Mouse (Mus musculus): Measurements from ENCODE around the gene Hoxa10. TPM values are rescaled to one million over a fixed set of nuclear protein-coding genes. Genes with fewer than 3 reads are reported as not detected.

The Hoxa10 gene
- polyA plus RNA-seq, 2 experiments, result 0.04 TPM; not detected in 1

DNA sequence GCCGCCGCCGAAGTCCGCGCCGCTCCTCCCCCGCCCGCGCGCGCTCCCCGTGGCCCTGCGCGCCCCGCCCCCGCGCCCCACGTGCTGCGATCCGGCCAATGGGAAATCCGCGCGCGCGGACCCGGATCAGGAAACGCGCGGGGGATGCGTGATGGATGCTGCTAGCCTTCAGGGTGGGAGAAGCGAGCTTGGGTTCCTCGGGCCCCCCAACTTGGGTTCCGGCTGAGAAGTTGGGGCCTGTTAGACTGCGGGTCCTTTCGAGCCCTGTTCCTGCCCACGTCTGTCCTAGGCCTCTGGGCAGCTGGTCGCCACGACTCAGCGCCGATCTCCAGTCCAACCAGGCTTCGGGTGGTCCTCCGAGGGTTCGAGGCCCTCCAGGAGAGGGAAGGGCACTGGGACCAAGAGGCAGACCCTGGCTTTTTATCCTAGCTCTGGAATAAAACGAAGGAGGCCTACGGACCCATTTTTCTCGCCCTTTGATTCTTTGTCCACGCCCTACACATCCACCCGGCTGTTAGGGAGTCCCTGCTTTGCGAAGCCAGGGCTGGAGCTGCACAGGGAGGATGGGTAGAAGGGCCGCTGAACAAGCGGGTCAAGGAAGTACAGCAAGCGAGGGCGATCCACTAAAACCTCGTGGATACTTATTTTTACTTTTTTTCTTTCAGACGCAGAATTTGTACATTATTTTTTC, 48.6 kb downstream of the Hoxa10 start:
- H3K4me1 ChIP-seq (replicated peaks; ENCODE audit: control insufficient read depth in 2 of 2, insufficient read depth in 2 of 2, low read length in 1 of 2), result 0 out of 4 replicates have a peak, but pooled peaks cover 0 to 2% of the 10 kb centered on the region in 2 experiments
- TF ChIP-seq EP300 (IDR thresholded peaks at IDR 0.05; ENCODE audit: low read depth) (no peak), CTCF (IDR thresholded peaks at IDR 0.05; ENCODE audit: low read depth) (no peak)
- H3K9ac ChIP-seq (replicated peaks), result no peak overlapping the region
- DNase-seq (ENCODE audit: low read depth in 3 of 3, low spot score in 3 of 3), result no peak
- H3K27ac ChIP-seq, result no peak overlapping the region
- peak overlapping the region; percentile 62 for H3K4me2 ChIP-seq (ENCODE audit: low read depth)
- H3K27me3 ChIP-seq (ENCODE audit: control insufficient read depth, insufficient read depth, low read length), result peaks cover 79% of the 10 kb centered on the region
- no peaks in the 10 kb centered on the region for H3K9me3 ChIP-seq (ENCODE audit: control insufficient read depth, low read length)
- peak overlapping the region; percentile 48 to 51 for H3K4me3 ChIP-seq (ENCODE audit: insufficient read depth in 1 of 2, low read depth in 2 of 2, low read length in 2 of 2)
- ATAC-seq (ENCODE audit: insufficient read depth), result no peak
- no peaks in the 10 kb centered on the region for H3K36me3 ChIP-seq (replicated peaks; ENCODE audit: control insufficient read depth, insufficient read depth, low read depth)
- 2% methylated on average over 54 of the region's 55 CpGs for WGBS (ENCODE audit: insufficient replicate concordance)

DNA sequence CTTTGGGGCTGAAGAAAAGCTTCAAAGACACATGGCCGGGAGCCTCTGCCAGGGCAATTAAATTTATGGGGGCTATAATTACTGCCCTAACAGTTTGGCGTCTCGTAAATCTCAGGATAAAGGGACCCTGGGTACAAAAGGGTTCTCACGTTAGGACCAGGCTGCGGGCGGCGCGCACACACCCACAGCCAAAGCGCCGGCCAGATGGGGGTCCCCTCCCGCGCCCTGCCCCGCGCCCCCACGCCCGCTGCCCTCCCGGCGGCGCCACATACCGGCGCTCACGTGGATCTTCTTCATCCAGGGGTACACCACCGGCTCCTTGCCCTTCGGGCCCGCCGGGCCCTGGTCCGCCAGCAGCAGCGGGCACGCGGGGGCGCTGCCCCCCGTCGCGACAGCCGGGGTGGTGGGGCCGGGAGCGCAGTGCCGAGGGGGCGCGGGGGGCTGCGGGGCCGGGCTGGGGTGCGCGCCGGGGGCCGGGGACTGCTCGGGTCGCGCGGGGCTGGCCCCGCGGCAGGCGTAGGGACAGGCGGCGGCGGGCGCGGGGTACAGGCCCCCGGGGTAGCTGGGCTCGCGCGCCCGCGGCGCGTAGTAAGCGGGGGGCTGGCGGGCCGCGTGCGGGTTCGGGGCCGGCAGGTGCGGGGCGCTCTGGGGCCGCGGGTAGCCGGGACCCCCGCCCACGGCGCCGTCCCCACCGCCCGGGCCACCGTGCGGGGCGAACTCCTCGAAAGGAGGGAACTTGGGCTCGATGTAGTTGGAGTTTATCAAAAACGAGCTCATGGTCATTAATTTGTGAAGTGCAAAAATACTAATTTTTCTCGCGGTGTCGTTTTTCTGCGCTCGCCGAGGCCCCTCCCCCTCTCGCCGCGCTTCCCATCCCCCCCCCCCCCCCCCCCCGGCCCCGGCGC, 49.5 kb downstream of the Hoxa10 start, which contains the start of gene Hoxa4:
Hoxa4 (minus strand) TSS at position 848 of the 905 bp plus-strand sequence.
- Histone ChIP-seq H3K4me2 (ENCODE audit: low read depth) (peak within 1 kb of the TSS; percentile 62), H3K36me3 (replicated peaks; ENCODE audit: control insufficient read depth, insufficient read depth, low read depth) (no peaks in the 10 kb centered on the region), H3K9ac (replicated peaks) (no peak within 1 kb of the TSS; the same call in 1 of the 2 replicates), H3K4me3 (ENCODE audit: insufficient read depth in 1 of 2, low read depth in 2 of 2, low read length in 2 of 2) (peak within 1 kb of the TSS; percentile 48 to 51), H3K9me3 (ENCODE audit: control insufficient read depth, low read length) (no peaks in the 10 kb centered on the region), H3K27me3 (ENCODE audit: control insufficient read depth, insufficient read depth, low read length) (peaks cover 78% of the 10 kb centered on the region), H3K27ac (no peak within 1 kb of the TSS), H3K4me1 (replicated peaks; ENCODE audit: control insufficient read depth in 2 of 2, insufficient read depth in 2 of 2, low read length in 1 of 2) (no peaks in the 10 kb centered on the region)
- whole genome bisulfite sequencing (ENCODE audit: insufficient replicate concordance), result 2% methylated on average over 70 of the region's 102 CpGs
- DNase-seq (ENCODE audit: low read depth in 3 of 3, low spot score in 3 of 3) (no peak), ATAC-seq (ENCODE audit: insufficient read depth) (no peak)
- TF ChIP-seq EP300 (IDR thresholded peaks at IDR 0.05; ENCODE audit: low read depth), result no peak
- TF ChIP-seq CTCF (IDR thresholded peaks at IDR 0.05; ENCODE audit: low read depth), result no peak

DNA sequence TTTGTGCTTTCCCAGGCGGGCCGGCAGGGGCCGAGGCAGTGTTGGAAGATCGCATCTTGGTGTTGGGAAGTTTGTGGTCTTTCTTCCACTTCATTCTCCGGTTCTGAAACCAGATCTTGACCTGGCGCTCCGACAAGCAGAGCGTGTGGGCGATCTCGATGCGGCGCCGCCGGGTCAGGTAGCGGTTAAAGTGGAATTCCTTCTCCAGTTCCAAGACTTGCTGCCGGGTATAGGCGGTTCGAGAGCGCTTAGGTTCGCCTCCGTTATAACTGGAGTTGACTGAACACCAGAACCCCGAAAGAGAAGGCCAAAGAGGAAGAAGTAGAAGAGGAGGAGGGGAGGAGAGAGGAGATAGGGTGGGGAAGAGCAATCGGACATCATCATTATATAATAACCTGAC, 50.2 kb downstream of the Hoxa10 start:
- H3K4me2 ChIP-seq (ENCODE audit: low read depth), result peak overlapping the region; percentile 45; the same call in 1 of the 2 replicates
- no peaks in the 10 kb centered on the region for H3K9me3 ChIP-seq (ENCODE audit: control insufficient read depth, low read length)
- H3K4me1 ChIP-seq (replicated peaks; ENCODE audit: control insufficient read depth in 2 of 2, insufficient read depth in 2 of 2, low read length in 1 of 2), result no peaks in the 10 kb centered on the region
- no peak for DNase-seq (ENCODE audit: low read depth in 3 of 3, low spot score in 3 of 3)
- no peak overlapping the region for H3K9ac ChIP-seq (replicated peaks)
- no peak for ATAC-seq (ENCODE audit: insufficient read depth)
- WGBS (ENCODE audit: insufficient replicate concordance), result 14% methylated on average over 23 of the region's 23 CpGs
- H3K27me3 ChIP-seq (ENCODE audit: control insufficient read depth, insufficient read depth, low read length), result peaks cover 83% of the 10 kb centered on the region
- no peak overlapping the region for H3K4me3 ChIP-seq (ENCODE audit: insufficient read depth in 1 of 2, low read depth in 2 of 2, low read length in 2 of 2)
- H3K27ac ChIP-seq, result no peak overlapping the region
- H3K36me3 ChIP-seq (replicated peaks; ENCODE audit: control insufficient read depth, insufficient read depth, low read depth), result no peaks in the 10 kb centered on the region
- TF ChIP-seq EP300 (IDR thresholded peaks at IDR 0.05; ENCODE audit: low read depth) (no peak), CTCF (IDR thresholded peaks at IDR 0.05; ENCODE audit: low read depth) (no peak)

DNA sequence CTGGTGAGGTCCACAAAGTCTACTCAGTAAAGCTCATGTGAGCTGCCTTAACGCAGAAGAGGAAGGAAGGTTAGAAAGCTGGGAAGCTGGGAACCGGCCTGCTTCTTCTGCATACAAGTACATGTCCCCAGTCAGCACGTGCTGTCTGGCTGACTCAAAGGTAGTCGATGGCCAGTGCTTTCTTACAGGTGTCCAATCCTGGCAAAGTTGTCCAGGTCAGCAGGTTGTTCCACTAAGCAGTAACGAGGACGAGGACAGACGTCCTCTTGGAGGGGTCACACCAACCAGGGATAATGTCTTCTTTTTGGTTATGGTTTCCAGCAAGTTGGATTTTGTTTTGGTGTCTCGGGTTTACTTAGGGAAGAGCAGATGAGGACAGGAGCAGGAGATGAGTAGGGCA, 50.7 kb downstream of the Hoxa10 start:
- H3K36me3 ChIP-seq (replicated peaks; ENCODE audit: control insufficient read depth, insufficient read depth, low read depth), result no peaks in the 10 kb centered on the region
- TF ChIP-seq EP300 (IDR thresholded peaks at IDR 0.05; ENCODE audit: low read depth) (no peak), CTCF (IDR thresholded peaks at IDR 0.05; ENCODE audit: low read depth) (no peak)
- no peak overlapping the region for H3K27ac ChIP-seq
- ATAC-seq (ENCODE audit: insufficient read depth) (no peak), DNase-seq (ENCODE audit: low read depth in 3 of 3, low spot score in 3 of 3) (no peak)
- no peak overlapping the region for H3K4me3 ChIP-seq (ENCODE audit: insufficient read depth in 1 of 2, low read depth in 2 of 2, low read length in 2 of 2)
- H3K27me3 ChIP-seq (ENCODE audit: control insufficient read depth, insufficient read depth, low read length), result peaks cover 83% of the 10 kb centered on the region
- no peak overlapping the region for H3K9ac ChIP-seq (replicated peaks)
- H3K4me2 ChIP-seq (ENCODE audit: low read depth), result no peak overlapping the region
- no peaks in the 10 kb centered on the region for H3K4me1 ChIP-seq (replicated peaks; ENCODE audit: control insufficient read depth in 2 of 2, insufficient read depth in 2 of 2, low read length in 1 of 2)
- 27% methylated on average over 8 of the region's 8 CpGs for WGBS (ENCODE audit: insufficient replicate concordance)
- H3K9me3 ChIP-seq (ENCODE audit: control insufficient read depth, low read length), result no peaks in the 10 kb centered on the region

DNA sequence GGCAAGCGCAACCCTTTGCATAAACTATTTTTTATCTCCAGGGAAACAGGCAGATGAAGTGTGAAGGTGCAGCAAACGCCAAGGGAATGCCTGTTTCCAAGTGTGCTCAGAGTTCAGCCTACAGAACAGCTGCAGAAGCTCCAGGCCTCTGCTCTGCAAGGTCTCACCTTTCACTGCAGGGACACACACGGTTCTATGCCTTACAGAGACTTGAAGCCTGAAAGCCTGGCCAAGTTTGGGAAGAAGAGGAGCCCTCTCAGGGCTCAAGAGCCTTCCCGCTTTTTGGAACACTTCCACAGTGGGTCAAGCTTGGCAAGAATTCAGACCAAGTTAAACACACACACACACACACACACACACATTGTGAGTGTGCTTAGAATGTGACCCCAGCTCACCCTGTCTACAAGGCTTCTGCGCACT, 51.5 kb downstream of the Hoxa10 start:
- Histone ChIP-seq H3K4me3 (ENCODE audit: insufficient read depth in 1 of 2, low read depth in 2 of 2, low read length in 2 of 2) (no peak overlapping the region), H3K36me3 (replicated peaks; ENCODE audit: control insufficient read depth, insufficient read depth, low read depth) (no peaks in the 10 kb centered on the region), H3K9me3 (ENCODE audit: control insufficient read depth, low read length) (no peaks in the 10 kb centered on the region), H3K4me2 (ENCODE audit: low read depth) (no peak overlapping the region), H3K4me1 (replicated peaks; ENCODE audit: control insufficient read depth in 2 of 2, insufficient read depth in 2 of 2, low read length in 1 of 2) (no peaks in the 10 kb centered on the region), H3K27me3 (ENCODE audit: control insufficient read depth, insufficient read depth, low read length) (peaks cover 82% of the 10 kb centered on the region), H3K9ac (replicated peaks) (no peak overlapping the region), H3K27ac (no peak overlapping the region)
- no peak for DNase-seq (ENCODE audit: low read depth in 3 of 3, low spot score in 3 of 3)
- no peak for TF ChIP-seq EP300 (IDR thresholded peaks at IDR 0.05; ENCODE audit: low read depth)
- TF ChIP-seq CTCF (IDR thresholded peaks at IDR 0.05; ENCODE audit: low read depth), result no peak
- WGBS (ENCODE audit: insufficient replicate concordance), result 39% methylated on average over 5 of the region's 5 CpGs
- no peak for ATAC-seq (ENCODE audit: insufficient read depth)
